Mouse (Mus musculus) lung, embryonic 16.5 days (tissue): ENCODE measurements around the gene Cep55. TPM values are rescaled to one million over a fixed set of nuclear protein-coding genes. Genes with fewer than 3 reads are reported as not detected.
A peak's percentile ranks its signal among the peaks of the same experiment; 100 is the strongest.

ENCODE experiments used
- ATAC-seq: fragments of 200-750 bp; cut with Nextera tagmentation; 2 replicates; pipeline ENCODE4 v1.8.0; 2017; ENCODE audit warnings: low read depth, mild to moderate bottlenecking, moderate library complexity
- H3K27ac ChIP-seq: fragments of 300-500 bp; sonication (generic); 2 replicates; pipeline ENCODE4 v1.5.1; 2014; ENCODE audit warnings: mild to moderate bottlenecking, control low read depth, low read length
- H3K27me3 ChIP-seq: fragments of 300-500 bp; sonication (generic); 2 replicates; pipeline ENCODE4 v1.6.1; 2014; ENCODE audit warnings: low read depth, low read length, mixed read lengths; ENCODE audit not compliant: control insufficient read depth, insufficient read depth
- H3K36me3 ChIP-seq: fragments of 300-500 bp; sonication (generic); 2 replicates; pipeline ENCODE4 v1.6.1; 2014; ENCODE audit warnings: low read length; ENCODE audit not compliant: control insufficient read depth, insufficient read depth
- H3K4me1 ChIP-seq: fragments of 300-500 bp; sonication (generic); replicated peaks from 2 replicates; pipeline ENCODE4 v1.6.1; 2014; ENCODE audit warnings: low read length, mixed read lengths; ENCODE audit not compliant: control insufficient read depth, insufficient read depth
- H3K4me2 ChIP-seq: fragments of 300-500 bp; sonication (generic); 2 replicates; pipeline ENCODE4 v1.6.1; 2014; ENCODE audit warnings: low read depth, low read length, control low read depth
- H3K4me3 ChIP-seq: fragments of 300-500 bp; sonication (generic); 2 replicates; pipeline ENCODE4 v1.5.1; 2014; ENCODE audit warnings: mild to moderate bottlenecking, low read length, control low read depth
- H3K9ac ChIP-seq: fragments of 300-500 bp; sonication (generic); 2 replicates; pipeline ENCODE4 v1.6.1; 2014; ENCODE audit warnings: low read length, control low read depth
- H3K9me3 ChIP-seq: fragments of 300-500 bp; sonication (generic); 2 replicates; pipeline ENCODE4 v1.6.1; 2016; ENCODE audit warnings: low read length; ENCODE audit not compliant: control insufficient read depth
- WGBS: fragments of 180-500 bp; shearing (Covaris S2); extraction: QIAGEN DNeasy Blood & Tissue Kit; methylation state at CpG from one replicate; pipeline ENCODE4 v1.1.7; 2014; 5-methylcytosine and 5-hydroxymethylcytosine counted together
- polyA plus RNA-seq: library from polyadenylated mRNA; unstranded; fragments of >200 nt; fragmentation: Nextera tagmentation; extraction: Ambion mirVana; gene quantifications from 2 replicates; pipeline ENCODE4 v1.2.1, GENCODE M21; 2015

Cep55 gene
- polyA plus RNA-seq, 1 experiment from 2014 or later: 46.8 TPM

GRCm38 (mm10) chr19:38082931-38083525, 28.2 kb downstream of the Cep55 start:
- H3K4me3 ChIP-seq: no peak overlapping the region
- no peak for ATAC-seq
- H3K4me1 ChIP-seq: no peaks in the 10 kb centered on the region
- no peak overlapping the region for H3K9ac ChIP-seq
- no peak overlapping the region for H3K4me2 ChIP-seq
- no peak overlapping the region for H3K27ac ChIP-seq
- no peaks in the 10 kb centered on the region for H3K9me3 ChIP-seq
- no peaks in the 10 kb centered on the region for H3K36me3 ChIP-seq
- 35% methylated on average over 5 of the region's 5 CpGs for WGBS
- H3K27me3 ChIP-seq: no peaks in the 10 kb centered on the region

GRCm38 (mm10) chr19:38085841-38086240, 31.0 kb downstream of the Cep55 start:
- WGBS: 81% methylated on average over 4 of the region's 4 CpGs
- H3K9ac ChIP-seq: no peak overlapping the region
- no peak overlapping the region for H3K4me3 ChIP-seq
- H3K4me2 ChIP-seq: no peak overlapping the region
- H3K27ac ChIP-seq: no peak overlapping the region
- H3K36me3 ChIP-seq: no peaks in the 10 kb centered on the region
- no peak for ATAC-seq
- H3K9me3 ChIP-seq: no peaks in the 10 kb centered on the region
- no peaks in the 10 kb centered on the region for H3K4me1 ChIP-seq
- H3K27me3 ChIP-seq: no peaks in the 10 kb centered on the region

- peak; percentile 95 for ATAC-seq
- H3K36me3 ChIP-seq: no peaks in the 10 kb centered on the region
- H3K4me1 ChIP-seq: peaks cover 4% of the 10 kb centered on the region; the same call in 1 of the 2 replicates
- 40% methylated on average over 11 of the region's 11 CpGs for WGBS
- H3K4me2 ChIP-seq: no peak overlapping the region
- no peak overlapping the region for H3K4me3 ChIP-seq
- H3K9me3 ChIP-seq: no peaks in the 10 kb centered on the region
- no peak overlapping the region for H3K27ac ChIP-seq
- no peak overlapping the region for H3K9ac ChIP-seq
- H3K27me3 ChIP-seq: no peaks in the 10 kb centered on the region
Measured at GRCm38 (mm10) chr19:38086948-38087551, 32.2 kb downstream of the Cep55 start.

GRCm38 (mm10) chr19:38089358-38089757, 34.5 kb downstream of the Cep55 start:
- Histone ChIP-seq H3K4me2 (no peak overlapping the region), H3K9ac (no peak overlapping the region), H3K9me3 (no peaks in the 10 kb centered on the region), H3K4me1 (peaks cover 4% of the 10 kb centered on the region; the same call in 1 of the 2 replicates), H3K36me3 (no peaks in the 10 kb centered on the region), H3K27me3 (peaks cover under 1% of the 10 kb centered on the region; the same call in 1 of the 2 replicates), H3K4me3 (no peak overlapping the region), H3K27ac (no peak overlapping the region)
- ATAC-seq: no peak
- WGBS: 61% methylated on average over 8 of the region's 8 CpGs

GRCm38 (mm10) chr19:38091512-38091985, 36.7 kb downstream of the Cep55 start:
- no peak for ATAC-seq
- WGBS: 51% methylated on average over 4 of the region's 4 CpGs

GRCm38 (mm10) chr19:38096231-38096630, 41.4 kb downstream of the Cep55 start:
- Histone ChIP-seq H3K27me3 (peaks cover 34% of the 10 kb centered on the region), H3K36me3 (no peaks in the 10 kb centered on the region), H3K4me2 (no peak overlapping the region), H3K9ac (no peak overlapping the region), H3K4me1 (peaks cover 10% of the 10 kb centered on the region; the same call in 1 of the 2 replicates), H3K27ac (no peak overlapping the region), H3K4me3 (no peak overlapping the region), H3K9me3 (no peaks in the 10 kb centered on the region)
- no peak for ATAC-seq
- 8% methylated on average over 4 of the region's 4 CpGs for WGBS

More at GRCm38 (mm10) chr19:38091512-38091985, 36.7 kb downstream of the Cep55 start:
- no peak overlapping the region for H3K4me3 ChIP-seq
- peak overlapping the region; percentile 5; the same call in 1 of the 2 replicates for H3K27ac ChIP-seq
- H3K27me3 ChIP-seq: peaks cover 10% of the 10 kb centered on the region
- H3K9ac ChIP-seq: no peak overlapping the region
- H3K4me2 ChIP-seq: no peak overlapping the region
- H3K9me3 ChIP-seq: no peaks in the 10 kb centered on the region
- H3K36me3 ChIP-seq: no peaks in the 10 kb centered on the region
- peaks cover 4% of the 10 kb centered on the region; the same call in 1 of the 2 replicates for H3K4me1 ChIP-seq

GRCm38 (mm10) chr19:38096858-38097758, 42.3 kb downstream of the Cep55 start, which contains the start of gene Ffar4:
Ffar4 (plus strand) TSS chr19:38097071.
- Histone ChIP-seq H3K4me1 (0 out of 2 replicates have a peak, but pooled peaks cover 6% of the 10 kb centered on the region), H3K27me3 (peaks cover 34% of the 10 kb centered on the region), H3K27ac (no peak within 1 kb of the TSS), H3K36me3 (no peaks in the 10 kb centered on the region), H3K9ac (peak within 1 kb of the TSS; percentile 31; the same call in 1 of the 2 replicates), H3K4me2 (peak within 1 kb of the TSS; percentile 64), H3K4me3 (peak within 1 kb of the TSS; percentile 40), H3K9me3 (no peaks in the 10 kb centered on the region)
- WGBS: under 1% methylated on average over 76 of the region's 77 CpGs
- peak; percentile 73 for ATAC-seq

GRCm38 (mm10) chr19:38107871-38108270, 53.1 kb downstream of the Cep55 start:
- Histone ChIP-seq H3K36me3 (no peaks in the 10 kb centered on the region), H3K9ac (no peak overlapping the region), H3K4me2 (no peak overlapping the region), H3K9me3 (no peaks in the 10 kb centered on the region), H3K4me1 (no peaks in the 10 kb centered on the region), H3K27me3 (no peaks in the 10 kb centered on the region), H3K4me3 (no peak overlapping the region), H3K27ac (no peak overlapping the region)
- 84% methylated on average over 4 of the region's 4 CpGs for WGBS
- no peak for ATAC-seq
